Mouse (Mus musculus): ENCODE measurements around the gene Ticam1. TPM values are rescaled to one million over a fixed set of nuclear protein-coding genes. Genes with fewer than 3 reads are reported as not detected.

Gene Ticam1
- total and polyA plus RNA-seq, 2 experiments from 2014 or later, result 0.91 to 3.7 TPM

DNA sequence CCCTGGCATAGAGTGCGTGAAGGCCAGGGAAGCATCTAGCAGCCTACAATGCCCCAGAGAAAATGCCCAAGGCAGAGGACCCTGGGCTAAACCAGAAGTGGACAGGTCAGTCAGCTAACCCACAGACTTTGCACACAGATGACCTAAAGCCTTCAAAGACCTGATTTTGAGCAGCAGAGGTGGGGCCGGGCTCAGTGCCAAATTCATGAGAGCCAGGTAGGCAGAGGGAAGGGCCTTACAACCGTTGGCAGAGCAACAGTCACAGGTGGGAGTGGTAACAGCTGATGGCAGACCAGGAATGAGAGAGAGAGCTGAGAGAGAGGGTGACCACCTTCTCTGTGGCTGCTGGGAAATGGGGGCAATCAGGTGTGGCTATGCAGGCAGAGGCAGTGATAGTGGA is 3.9 kb downstream of the Ticam1 start:
- H3K9ac ChIP-seq (replicated peaks; ENCODE audit: low read length, poor library complexity, severe bottlenecking), result no peak overlapping the region
- no peaks in the 10 kb centered on the region for H3K9me3 ChIP-seq (ENCODE audit: low read length)
- no peak overlapping the region for H3K27ac ChIP-seq (ENCODE audit: low read depth, low read length)
- DNase-seq (ENCODE audit: low spot score) (no peak), ATAC-seq (ENCODE audit: low FRiP score) (no peak)
- no peak overlapping the region for H3K4me3 ChIP-seq (ENCODE audit: low read depth, low read length)
- no peaks in the 10 kb centered on the region for H3K27me3 ChIP-seq (ENCODE audit: insufficient read depth, low read length)
- H3K4me2 ChIP-seq (ENCODE audit: low read depth, low read length, poor library complexity, severe bottlenecking), result no peak overlapping the region
- 80% methylated on average over 3 of the region's 3 CpGs for WGBS
- no peak for TF ChIP-seq CTCF (IDR thresholded peaks at IDR 0.05)
- H3K36me3 ChIP-seq (ENCODE audit: insufficient read depth, low read length), result peaks cover 4% of the 10 kb centered on the region; the same call in 1 of the 2 replicates
- no peaks in the 10 kb centered on the region; the same call in 1 of the 2 replicates for H3K4me1 ChIP-seq (ENCODE audit: insufficient read depth, low read length)

GRCm38 (mm10) chr17:56271609-56272253 is 4.9 kb downstream of the Ticam1 start:
- Histone ChIP-seq H3K27me3 (ENCODE audit: insufficient read depth, low read length) (no peaks in the 10 kb centered on the region), H3K4me3 (ENCODE audit: low read depth, low read length) (no peak overlapping the region), H3K27ac (ENCODE audit: low read depth, low read length) (no peak overlapping the region), H3K4me2 (ENCODE audit: low read depth, low read length, poor library complexity, severe bottlenecking) (no peak overlapping the region), H3K9ac (replicated peaks; ENCODE audit: low read length, poor library complexity, severe bottlenecking) (no peak overlapping the region), H3K9me3 (ENCODE audit: low read length) (no peaks in the 10 kb centered on the region), H3K4me1 (ENCODE audit: insufficient read depth, low read length) (no peaks in the 10 kb centered on the region; the same call in 1 of the 2 replicates), H3K36me3 (ENCODE audit: insufficient read depth, low read length) (peaks cover 4% of the 10 kb centered on the region; the same call in 1 of the 2 replicates)
- DNase-seq (ENCODE audit: low spot score) (no peak), ATAC-seq (ENCODE audit: low FRiP score) (no peak)
- WGBS, result 84% methylated on average over 12 of the region's 12 CpGs
- TF ChIP-seq CTCF (IDR thresholded peaks at IDR 0.05), result no peak

DNA sequence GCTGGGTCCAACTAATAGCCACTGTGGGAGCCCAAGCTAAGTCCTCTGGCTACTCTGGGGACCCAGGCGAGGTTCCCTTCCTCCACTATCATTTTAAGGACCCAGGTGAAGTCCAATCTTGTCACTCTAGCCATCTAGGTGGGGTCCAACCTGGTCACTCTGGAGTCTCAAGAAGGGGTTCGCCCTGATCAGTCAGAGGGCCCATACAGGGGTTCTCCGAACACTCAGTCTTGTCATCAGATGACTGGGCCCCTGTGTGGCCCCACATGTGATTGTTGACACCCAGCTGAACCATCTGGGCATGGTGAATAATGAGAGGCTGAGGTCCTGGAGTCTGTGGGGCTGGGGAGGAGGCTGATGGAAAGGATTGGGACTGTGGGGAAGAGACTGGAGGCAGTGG is 6.8 kb downstream of the Ticam1 start:
- Histone ChIP-seq H3K4me3 (ENCODE audit: low read depth, low read length) (peak overlapping the region; percentile 33; the same call in 1 of the 2 replicates), H3K36me3 (ENCODE audit: insufficient read depth, low read length) (peaks cover 10% of the 10 kb centered on the region), H3K27ac (ENCODE audit: low read depth, low read length) (peak overlapping the region; percentile 67), H3K4me2 (ENCODE audit: low read depth, low read length, poor library complexity, severe bottlenecking) (peak overlapping the region; percentile 46), H3K9me3 (ENCODE audit: low read length) (no peaks in the 10 kb centered on the region), H3K4me1 (ENCODE audit: insufficient read depth, low read length) (no peaks in the 10 kb centered on the region; the same call in 1 of the 2 replicates), H3K27me3 (ENCODE audit: insufficient read depth, low read length) (no peaks in the 10 kb centered on the region), H3K9ac (replicated peaks; ENCODE audit: low read length, poor library complexity, severe bottlenecking) (peak overlapping the region; percentile 54; the same call in 1 of the 2 replicates)
- no peak for DNase-seq (ENCODE audit: low spot score)
- ATAC-seq (ENCODE audit: low FRiP score), result peak; percentile 2; the same call in 1 of the 2 replicates
- TF ChIP-seq CTCF (IDR thresholded peaks at IDR 0.05), result no peak
- 75% methylated on average over 3 of the region's 3 CpGs for WGBS

- Histone ChIP-seq H3K27ac (ENCODE audit: low read depth, low read length) (peak overlapping the region; percentile 67), H3K4me1 (ENCODE audit: insufficient read depth, low read length) (no peaks in the 10 kb centered on the region; the same call in 1 of the 2 replicates), H3K36me3 (ENCODE audit: insufficient read depth, low read length) (peaks cover 11% of the 10 kb centered on the region), H3K9ac (replicated peaks; ENCODE audit: low read length, poor library complexity, severe bottlenecking) (peak overlapping the region; percentile 54; the same call in 1 of the 2 replicates), H3K27me3 (ENCODE audit: insufficient read depth, low read length) (no peaks in the 10 kb centered on the region), H3K9me3 (ENCODE audit: low read length) (no peaks in the 10 kb centered on the region), H3K4me3 (ENCODE audit: low read depth, low read length) (peak overlapping the region; percentile 33), H3K4me2 (ENCODE audit: low read depth, low read length, poor library complexity, severe bottlenecking) (peak overlapping the region; percentile 46)
- TF ChIP-seq CTCF (IDR thresholded peaks at IDR 0.05), result no peak
- DNase-seq (ENCODE audit: low spot score) (peak; percentile 92), ATAC-seq (ENCODE audit: low FRiP score) (peak; percentile 88)
- WGBS, result 20% methylated on average over 12 of the region's 12 CpGs
Observed at GRCm38 (mm10) chr17:56269153-56269630, 7.4 kb downstream of the Ticam1 start.

DNA sequence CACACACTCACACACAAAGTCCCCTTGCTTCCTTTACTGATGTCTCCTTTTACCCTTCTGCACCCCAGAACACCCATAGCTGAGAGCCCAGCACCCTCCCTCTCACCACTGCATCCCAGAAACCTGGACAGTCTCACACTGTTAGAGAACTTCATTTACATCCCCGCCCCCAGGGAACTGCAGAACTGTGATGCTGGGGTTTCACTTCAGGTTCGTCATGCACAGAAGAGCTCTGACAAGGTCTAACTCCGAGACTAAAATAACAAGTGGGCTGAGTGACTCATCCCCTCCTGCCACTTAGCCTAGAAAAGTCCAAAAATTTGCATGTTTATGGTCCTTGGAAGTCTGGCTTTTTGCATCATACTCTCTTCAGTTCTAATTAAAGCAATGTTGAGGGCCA is 10.3 kb downstream of the Ticam1 start:
- Histone ChIP-seq H3K4me1 (ENCODE audit: insufficient read depth, low read length) (peaks cover 2% of the 10 kb centered on the region; the same call in 1 of the 2 replicates), H3K27me3 (ENCODE audit: insufficient read depth, low read length) (no peaks in the 10 kb centered on the region), H3K9me3 (ENCODE audit: low read length) (no peaks in the 10 kb centered on the region), H3K4me2 (ENCODE audit: low read depth, low read length, poor library complexity, severe bottlenecking) (no peak overlapping the region), H3K27ac (ENCODE audit: low read depth, low read length) (no peak overlapping the region), H3K4me3 (ENCODE audit: low read depth, low read length) (no peak overlapping the region), H3K9ac (replicated peaks; ENCODE audit: low read length, poor library complexity, severe bottlenecking) (no peak overlapping the region), H3K36me3 (ENCODE audit: insufficient read depth, low read length) (peaks cover 26% of the 10 kb centered on the region)
- 63% methylated on average over 3 of the region's 3 CpGs for WGBS
- no peak for TF ChIP-seq CTCF (IDR thresholded peaks at IDR 0.05)
- ATAC-seq (ENCODE audit: low FRiP score) (no peak), DNase-seq (ENCODE audit: low spot score) (no peak)

DNA sequence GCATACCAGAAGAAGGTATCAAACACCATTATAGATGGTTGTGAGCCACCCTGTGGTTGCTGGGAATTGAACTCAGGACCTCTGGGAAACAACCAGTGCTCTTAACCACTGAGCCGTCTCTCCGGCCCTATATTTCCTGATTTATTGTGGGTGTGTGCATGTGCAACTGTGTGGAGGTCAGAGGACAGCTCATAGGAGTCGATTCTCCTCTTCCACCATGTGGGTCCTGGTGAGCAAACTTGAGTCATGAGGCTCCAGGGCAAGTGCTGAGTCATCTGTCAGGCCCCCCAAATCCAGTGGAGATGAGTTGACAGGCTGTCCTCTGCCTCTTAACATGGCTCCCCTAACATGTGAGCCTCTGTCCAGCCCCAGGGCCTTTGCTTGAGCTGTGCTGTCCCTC is 10.7 kb downstream of the Ticam1 start:
- Histone ChIP-seq H3K4me3 (ENCODE audit: low read depth, low read length) (no peak overlapping the region), H3K9me3 (ENCODE audit: low read length) (no peaks in the 10 kb centered on the region), H3K4me2 (ENCODE audit: low read depth, low read length, poor library complexity, severe bottlenecking) (no peak overlapping the region), H3K9ac (replicated peaks; ENCODE audit: low read length, poor library complexity, severe bottlenecking) (no peak overlapping the region), H3K36me3 (ENCODE audit: insufficient read depth, low read length) (peaks cover 27% of the 10 kb centered on the region), H3K27ac (ENCODE audit: low read depth, low read length) (no peak overlapping the region), H3K27me3 (ENCODE audit: insufficient read depth, low read length) (no peaks in the 10 kb centered on the region), H3K4me1 (ENCODE audit: insufficient read depth, low read length) (peaks cover 4% of the 10 kb centered on the region; the same call in 1 of the 2 replicates)
- DNase-seq (ENCODE audit: low spot score) (no peak), ATAC-seq (ENCODE audit: low FRiP score) (no peak)
- TF ChIP-seq CTCF (IDR thresholded peaks at IDR 0.05), result no peak
- 94% methylated on average over 3 of the region's 3 CpGs for WGBS
